30 mouse cellular contexts compared by ENCODE assay signal in genomic region chr10:127319969-127320368, GRCm38 (mm10). TPM values are rescaled to one million over a fixed set of nuclear protein-coding genes. Genes with fewer than 3 reads are reported as not detected.
DNase-seq lines count a peak whose midpoint lies in the region; ATAC-seq and TF ChIP-seq lines count a peak whose summit lies in the region.
"Had no signal": no experiment of that assay in that cellular context is flagged by ENCODE, and none has a peak within 500 bp of the region (broad histone marks: within the 10 kb centered on the region; RNA-seq: fewer than 3 reads in every experiment).

No protein-coding gene starts in this region.

- H3K4me2 ChIP-seq in kidney, embryonic 15.5 days = no peak overlapping the region
- H3K4me2 ChIP-seq in kidney, postnatal 0 days (ENCODE audit: low read length) = no peak overlapping the region
- H3K4me2 ChIP-seq: embryonic facial prominence, embryonic 13.5 days; embryonic facial prominence, embryonic 15.5 days; forebrain, embryonic 12.5 days had no signal

- peak; percentile 73; the same call in 1 of the 2 replicates for ATAC-seq in kidney, embryonic 15.5 days (replicated peaks; ENCODE audit: low FRiP score)
- ATAC-seq in kidney, postnatal 0 days (replicated peaks; ENCODE audit: low FRiP score, low read depth) = peak; percentile 63
- ATAC-seq in monocyte, adult 5-6 weeks (replicated peaks; ENCODE audit: insufficient number of reproducible peaks, low FRiP score, low TSS enrichment, poor library complexity, severe bottlenecking) = 0 out of 2 replicates have a peak, but pooled peaks have one; percentile 23
- ATAC-seq: activated CD4-positive, CD25-positive, alpha-beta regulatory T cell, adult 4 months; forebrain, embryonic 14.5 days; forebrain, embryonic 16.5 days had no signal

- H3K9ac ChIP-seq in kidney, embryonic 15.5 days = no peak overlapping the region
- no peak overlapping the region for H3K9ac ChIP-seq in kidney, postnatal 0 days (ENCODE audit: low read depth, low read length)
- H3K9ac ChIP-seq: embryonic facial prominence, embryonic 13.5 days; embryonic facial prominence, embryonic 15.5 days; forebrain, embryonic 12.5 days had no signal

- DNase-seq in kidney, adult 2 months = no peak
- DNase-seq in kidney, postnatal 0 days (ENCODE audit: low spot score) = peak; percentile 75
- no peak for DNase-seq in kidney, postnatal 10 days
- DNase-seq in spleen, adult 2 months (ENCODE audit: low read depth in 1 of 2, low spot score in 2 of 2) = no peak
- no peak for DNase-seq in spleen, postnatal 4 days (ENCODE audit: low spot score in 2 of 2)
- DNase-seq in lung, postnatal 10 days = no peak
- DNase-seq: adrenal gland, adult 8-10 months; adrenal gland, postnatal 14 days; adrenal gland, postnatal 36 days; cerebellum, adult 18-20 months; cerebellum, adult 8-10 months; cerebellum, adult 9-11 months; cerebellum, postnatal 14 days; cerebellum, postnatal 36 days; embryo, embryonic 11 days had no signal

- no peaks in the 10 kb centered on the region for H3K9me3 ChIP-seq in kidney, embryonic 15.5 days (replicated peaks)
- no peaks in the 10 kb centered on the region for H3K9me3 ChIP-seq in kidney, postnatal 0 days (replicated peaks; ENCODE audit: low read length)
- H3K9me3 ChIP-seq: embryonic facial prominence, embryonic 13.5 days; embryonic facial prominence, embryonic 15.5 days; forebrain, embryonic 10.5 days; forebrain, embryonic 12.5 days had no signal

- peaks cover 14% of the 10 kb centered on the region for H3K4me1 ChIP-seq in kidney, embryonic 15.5 days
- no peaks in the 10 kb centered on the region for H3K4me1 ChIP-seq in kidney, adult 2 months (ENCODE audit: control insufficient read depth, insufficient read depth, low read length)
- H3K4me1 ChIP-seq in kidney, postnatal 0 days (replicated peaks; ENCODE audit: insufficient read depth, low read length) = no peaks in the 10 kb centered on the region
- peaks cover 28% of the 10 kb centered on the region; the same call in 1 of the 2 replicates for H3K4me1 ChIP-seq in spleen, adult 2 months (ENCODE audit: control insufficient read depth, insufficient read depth, insufficient read length)
- H3K4me1 ChIP-seq: embryonic facial prominence, embryonic 13.5 days; embryonic facial prominence, embryonic 15.5 days; forebrain, embryonic 10.5 days; forebrain, embryonic 12.5 days had no signal

- no peak overlapping the region for H3K27ac ChIP-seq in kidney, embryonic 15.5 days
- no peak overlapping the region for H3K27ac ChIP-seq in kidney, adult 2 months (ENCODE audit: insufficient read depth, low read depth, low read length)
- H3K27ac ChIP-seq in kidney, postnatal 0 days = no peak overlapping the region
- peak overlapping the region; percentile 25 for H3K27ac ChIP-seq in spleen, adult 2 months (ENCODE audit: insufficient read depth, low read length)
- H3K27ac ChIP-seq: embryonic facial prominence, embryonic 13.5 days; embryonic facial prominence, embryonic 15.5 days; forebrain, embryonic 10.5 days; forebrain, embryonic 12.5 days had no signal

- H3K27me3 ChIP-seq in kidney, embryonic 15.5 days = peaks cover 14% of the 10 kb centered on the region
- H3K27me3 ChIP-seq in kidney, adult 2 months (replicated peaks; ENCODE audit: control insufficient read depth, insufficient read depth, low read length) = no peaks in the 10 kb centered on the region
- no peaks in the 10 kb centered on the region for H3K27me3 ChIP-seq in kidney, postnatal 0 days (ENCODE audit: insufficient read depth, low read length)
- no peaks in the 10 kb centered on the region for H3K27me3 ChIP-seq in spleen, adult 2 months (ENCODE audit: control insufficient read depth, insufficient read depth, low read length)

- H3K4me3 ChIP-seq in kidney, embryonic 15.5 days (replicated peaks) = no peak overlapping the region
- H3K4me3 ChIP-seq in kidney, adult 2 months (ENCODE audit: insufficient read depth, low read depth, low read length) = no peak overlapping the region
- H3K4me3 ChIP-seq in kidney, postnatal 0 days (replicated peaks; ENCODE audit: low read depth, low read length) = no peak overlapping the region
- no peak overlapping the region for H3K4me3 ChIP-seq in spleen, adult 2 months (ENCODE audit: extremely low read depth, insufficient read depth, insufficient read length)
- H3K4me3 ChIP-seq: embryonic facial prominence, embryonic 13.5 days; embryonic facial prominence, embryonic 15.5 days; erythroblast, embryonic 14.5 days; forebrain, embryonic 10.5 days; forebrain, embryonic 12.5 days had no signal

- TF ChIP-seq POLR2A in kidney, adult 2 months (IDR thresholded peaks at IDR 0.05; ENCODE audit: low read depth, low read length) = no peak
- no peak for TF ChIP-seq POLR2A in spleen, adult 2 months (IDR thresholded peaks at IDR 0.05; ENCODE audit: low read depth, low read length)

- WGBS in kidney, embryonic 15.5 days = 43% methylated on average over 7 of the region's 7 CpGs
- 37% methylated on average over 7 of the region's 7 CpGs for WGBS in kidney, adult 2 months
- WGBS in kidney, postnatal 0 days = 45% methylated on average over 7 of the region's 7 CpGs
- 83% methylated on average over 7 of the region's 7 CpGs for WGBS in spleen, adult 2 months

- no peaks in the 10 kb centered on the region for H3K36me3 ChIP-seq in kidney, embryonic 15.5 days
- H3K36me3 ChIP-seq in kidney, adult 2 months (ENCODE audit: control insufficient read depth, insufficient read depth, low read length) = no peaks in the 10 kb centered on the region
- H3K36me3 ChIP-seq in kidney, postnatal 0 days (ENCODE audit: insufficient read depth, low read length) = no peaks in the 10 kb centered on the region
- H3K36me3 ChIP-seq in spleen, adult 2 months (ENCODE audit: control insufficient read depth, insufficient read depth, low read length) = no peaks in the 10 kb centered on the region
- H3K36me3 ChIP-seq: embryonic facial prominence, embryonic 13.5 days; embryonic facial prominence, embryonic 15.5 days; forebrain, embryonic 10.5 days; forebrain, embryonic 12.5 days had no signal

- TF ChIP-seq CTCF in kidney, adult 2 months (conservative IDR thresholded peaks at IDR 0.05; ENCODE audit: insufficient read depth, insufficient read length, low read depth, low read length) = no peak
- no peak for TF ChIP-seq CTCF in kidney, postnatal 0 days (IDR thresholded peaks at IDR 0.05; ENCODE audit: low read depth)
- TF ChIP-seq CTCF in spleen, adult 2 months (IDR thresholded peaks at IDR 0.05; ENCODE audit: extremely low read depth, insufficient read depth, insufficient read length, insufficient replicate concordance) = no peak

RNA-seq across cellular contexts. Expression of gene Arhgap9, which starts 1.8 kb away (rescaled TPM):
- 3.1 and 3.3 TPM in 2 replicates for polyA plus RNA-seq in kidney, embryonic 15.5 days (2015; fragmentation: Nextera tagmentation; extraction: Ambion mirVana)
- polyA plus RNA-seq in kidney, adult 2 months (2012; rRNA removed) = 2.7 and 6.0 TPM in 2 replicates
- polyA plus RNA-seq in kidney, postnatal 0 days (2015; fragmentation: Nextera tagmentation; extraction: Ambion mirVana) = 3.7 and 3.8 TPM in 2 replicates
- polyA plus RNA-seq in spleen, adult 2 months (2012; rRNA removed) = 72.7 and 87.2 TPM in 2 replicates
- total RNA-seq in monocyte, adult 5-6 weeks (2017) = 101 to 125 TPM (median 109 TPM) in 3 replicates

RNA-seq across cellular contexts. Expression of gene Mars, which starts 8.4 kb away (rescaled TPM):
- polyA plus RNA-seq in kidney, embryonic 15.5 days (2015; fragmentation: Nextera tagmentation; extraction: Ambion mirVana) = 120 and 127 TPM in 2 replicates
- polyA plus RNA-seq in kidney, adult 2 months (2012; rRNA removed) = 44.4 and 48.3 TPM in 2 replicates
- 99.1 and 103 TPM in 2 replicates for polyA plus RNA-seq in kidney, postnatal 0 days (2015; fragmentation: Nextera tagmentation; extraction: Ambion mirVana)
- polyA plus RNA-seq in spleen, adult 2 months (2012; rRNA removed) = 33.2 and 40.2 TPM in 2 replicates
- total RNA-seq in monocyte, adult 5-6 weeks (2017) = 56.6 to 72.2 TPM (median 64.5 TPM) in 3 replicates

RNA-seq across cellular contexts. Expression of gene Gli1, which starts 21.8 kb away (rescaled TPM):
- polyA plus RNA-seq in kidney, embryonic 15.5 days (2015; fragmentation: Nextera tagmentation; extraction: Ambion mirVana) = 6.3 and 8.2 TPM in 2 replicates
- polyA plus RNA-seq in kidney, adult 2 months (2012; rRNA removed) = 1.7 and 3.0 TPM in 2 replicates
- 3.3 and 4.1 TPM in 2 replicates for polyA plus RNA-seq in kidney, postnatal 0 days (2015; fragmentation: Nextera tagmentation; extraction: Ambion mirVana)
- 0.42 and 0.74 TPM in 2 replicates for polyA plus RNA-seq in spleen, adult 2 months (2012; rRNA removed)
- total RNA-seq in monocyte, adult 5-6 weeks (2017) = not detected in 3 replicates
- total RNA-seq: common myeloid progenitor, adult 5-6 weeks had no signal
- polyA plus RNA-seq: erythroblast, embryonic 14.5 days had no signal

RNA-seq across cellular contexts. Expression of gene Mbd6, which starts 31.2 kb away (rescaled TPM):
- polyA plus RNA-seq in kidney, embryonic 15.5 days (2015; fragmentation: Nextera tagmentation; extraction: Ambion mirVana) = 15.9 and 16.1 TPM in 2 replicates
- 24.6 and 26.8 TPM in 2 replicates for polyA plus RNA-seq in kidney, adult 2 months (2012; rRNA removed)
- polyA plus RNA-seq in kidney, postnatal 0 days (2015; fragmentation: Nextera tagmentation; extraction: Ambion mirVana) = 10.5 and 10.7 TPM in 2 replicates
- polyA plus RNA-seq in spleen, adult 2 months (2012; rRNA removed) = 55.8 and 68.0 TPM in 2 replicates
- 4.2 to 15.5 TPM (median 12.1 TPM) in 3 replicates for total RNA-seq in monocyte, adult 5-6 weeks (2017)

RNA-seq across cellular contexts. Expression of gene Inhbe, which starts 34.2 kb away (rescaled TPM):
- polyA plus RNA-seq in kidney, embryonic 15.5 days (2015; fragmentation: Nextera tagmentation; extraction: Ambion mirVana) = not detected in 2 replicates
- not detected in 2 replicates for polyA plus RNA-seq in kidney, adult 2 months (2012; rRNA removed)
- not detected in 2 replicates for polyA plus RNA-seq in kidney, postnatal 0 days (2015; fragmentation: Nextera tagmentation; extraction: Ambion mirVana)
- not detected in 2 replicates for polyA plus RNA-seq in spleen, adult 2 months (2012; rRNA removed)
- total RNA-seq in monocyte, adult 5-6 weeks (2017) = not detected in 3 replicates
- total RNA-seq: adrenal gland, adult 18-20 months; adrenal gland, postnatal 36 days; common myeloid progenitor, adult 5-6 weeks; MEL had no signal
- polyA plus RNA-seq: C2C12; embryonic facial prominence, embryonic 11.5 days; erythroblast, embryonic 14.5 days; forebrain, embryonic 10.5 days; forebrain, embryonic 12.5 days; forebrain, embryonic 14.5 days; forebrain, embryonic 16.5 days had no signal

Comparison
In these comparisons a context has a peak if more than half of its experiments do, and no peak if none do; other contexts are left out.
1. ATAC-seq: peak in every context shown above with its lines; median percentile 73 in kidney, embryonic 15.5 days; 63 in kidney, postnatal 0 days; 23 in monocyte, adult 5-6 weeks.
2. RNA of gene Arhgap9, which starts 1.8 kb away (polyA plus RNA-seq): 72.7 to 87.2 TPM in spleen, adult 2 months; 2.7 to 6.0 TPM in kidney, adult 2 months, 3.7 to 3.8 TPM in kidney, postnatal 0 days and 3.1 to 3.3 TPM in kidney, embryonic 15.5 days; every median in the first group is over 10 times any median in the second.